Mouse (Mus musculus) hindbrain, embryonic 14.5 days (tissue): ENCODE data around the gene Bahcc1. TPM values are rescaled to one million over a fixed set of nuclear protein-coding genes. Genes with fewer than 3 reads are reported as not detected.

Experiments used
- ATAC-seq: fragments of 200-750 bp; cut with Nextera tagmentation; 2 replicates; pipeline ENCODE4 v1.8.0; 2017; ENCODE audit warnings: moderate number of reproducible peaks, mild to moderate bottlenecking, moderate TSS enrichment, moderate library complexity; ENCODE audit not compliant: low FRiP score
- DNase-seq: peaks from one replicate; pipeline ENCODE4 v3.0.0-alpha.2; 2015; ENCODE audit warnings: low spot score
- H3K27ac ChIP-seq: fragments of 300-500 bp; sonication (generic); 2 replicates; pipeline ENCODE4 v1.5.1; 2014; ENCODE audit warnings: mild to moderate bottlenecking, moderate library complexity
- H3K27me3 ChIP-seq: fragments of 300-500 bp; sonication (generic); 2 replicates; pipeline ENCODE4 v1.6.1; 2014; ENCODE audit warnings: mild to moderate bottlenecking, low read length, mixed read lengths; ENCODE audit not compliant: control insufficient read depth, insufficient read depth
- H3K36me3 ChIP-seq: fragments of 300-500 bp; sonication (generic); replicated peaks from 2 replicates; pipeline ENCODE4 v1.6.1; 2014; ENCODE audit not compliant: control insufficient read depth, insufficient read depth
- H3K4me1 ChIP-seq: fragments of 300-500 bp; sonication (generic); replicated peaks from 2 replicates; pipeline ENCODE4 v1.6.1; 2014; ENCODE audit warnings: antibody characterized with exemption, low read length, mixed read lengths; ENCODE audit not compliant: control insufficient read depth, insufficient read depth
- H3K4me2 ChIP-seq: fragments of 300-500 bp; sonication (generic); replicated peaks from 2 replicates; pipeline ENCODE4 v1.6.1; 2014; ENCODE audit warnings: mild to moderate bottlenecking, moderate library complexity
- H3K4me3 ChIP-seq: fragments of 300-500 bp; sonication (generic); replicated peaks from 2 replicates; pipeline ENCODE4 v1.5.1; 2014; ENCODE audit warnings: mild to moderate bottlenecking, low read length
- H3K9ac ChIP-seq: fragments of 300-500 bp; sonication (generic); 2 replicates; pipeline ENCODE4 v1.6.1; 2014
- H3K9me3 ChIP-seq: fragments of 300-500 bp; sonication (generic); 2 replicates; pipeline ENCODE4 v1.6.1; 2016; ENCODE audit warnings: low read length; ENCODE audit not compliant: control insufficient read depth
- WGBS: fragments of 180-500 bp; shearing (Covaris S2); extraction: QIAGEN DNeasy Blood & Tissue Kit; methylation state at CpG from one replicate; pipeline ENCODE4 v1.1.7; 2014; 5-methylcytosine and 5-hydroxymethylcytosine counted together
- polyA plus RNA-seq: library from polyadenylated mRNA; unstranded; fragments of >200 nt; fragmentation: Nextera tagmentation; extraction: Ambion mirVana; gene quantifications from 2 replicates; pipeline ENCODE4 v1.2.1, GENCODE M21; 2014

Gene Bahcc1
- polyA plus RNA-seq, 1 experiment from 2014 or later: 16.3 TPM

DNA sequence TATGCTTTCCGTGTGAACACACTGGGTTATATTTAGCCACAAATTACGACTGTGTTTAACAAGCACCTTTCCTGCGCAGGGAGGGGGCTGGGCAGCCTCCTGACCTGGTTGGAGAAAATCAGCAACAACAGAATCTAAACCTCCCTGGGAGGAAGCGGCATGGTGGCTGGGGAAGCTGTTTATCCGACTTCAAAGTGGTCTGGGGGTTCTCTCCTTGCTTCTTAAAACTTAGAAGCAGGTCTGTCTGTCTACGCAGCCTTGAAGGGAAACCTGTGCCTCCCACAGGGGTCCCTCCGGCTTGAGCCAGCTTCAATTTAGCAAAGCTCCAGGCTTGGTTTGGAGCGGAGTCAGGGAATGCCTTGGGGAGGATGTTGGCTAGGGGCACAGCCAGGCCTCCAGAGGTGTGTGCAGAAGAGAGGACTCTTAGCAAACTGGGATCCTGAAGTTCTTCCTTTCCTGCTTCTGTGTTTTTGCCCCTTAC is 5.1 kb upstream of the Bahcc1 start:
- Histone ChIP-seq H3K27me3 (no peaks in the 10 kb centered on the region), H3K4me1 (peaks cover 76% of the 10 kb centered on the region), H3K27ac (peak overlapping the region; percentile 66; the same call in 1 of the 2 replicates), H3K9me3 (no peaks in the 10 kb centered on the region), H3K4me3 (0 out of 2 replicates have a peak overlapping the region, but pooled peaks have one; percentile 2), H3K36me3 (no peaks in the 10 kb centered on the region), H3K9ac (peak overlapping the region; percentile 40), H3K4me2 (peak overlapping the region; percentile 100)
- no peak for ATAC-seq
- WGBS: 31% methylated on average over 8 of the region's 8 CpGs
- no peak for DNase-seq

DNA sequence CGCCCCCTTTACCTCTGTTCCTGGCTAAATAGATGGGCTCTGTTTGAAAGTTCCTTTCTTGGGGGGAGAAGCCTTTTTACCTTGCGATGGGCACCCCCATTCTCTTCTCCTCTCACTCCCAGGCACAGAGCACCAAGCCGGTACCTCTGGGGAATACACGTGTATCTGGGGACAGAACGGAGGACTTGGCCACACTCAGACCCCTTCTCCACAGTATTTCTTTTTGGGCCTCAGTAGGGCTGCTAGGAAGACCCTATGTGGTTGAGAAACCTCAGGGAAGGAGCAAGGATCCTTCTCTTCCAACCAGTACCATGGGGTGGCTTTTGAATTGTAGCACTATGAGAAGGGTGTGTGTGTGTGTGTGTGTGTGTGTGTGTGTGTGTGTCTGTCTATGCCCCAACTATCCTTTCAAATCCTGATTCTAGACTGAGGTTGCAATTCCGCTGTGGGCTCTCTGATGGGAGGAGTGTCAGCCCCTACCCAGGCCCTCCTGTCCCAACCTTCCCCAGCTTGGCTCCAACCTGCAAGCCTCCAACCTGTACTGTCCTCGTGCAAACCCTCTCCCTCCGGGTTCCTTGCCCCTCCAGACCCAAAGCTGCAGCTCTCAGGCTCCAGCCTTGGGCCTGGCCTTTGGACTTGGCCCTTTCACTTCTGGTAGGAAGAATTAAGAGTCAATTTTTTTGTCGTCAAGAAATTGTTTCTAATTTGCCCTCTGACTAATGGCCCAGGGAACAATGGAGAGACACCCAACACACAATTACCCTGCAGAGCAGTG is 4.4 kb upstream of the Bahcc1 start:
- Histone ChIP-seq H3K9ac (peak overlapping the region; percentile 100), H3K9me3 (no peaks in the 10 kb centered on the region), H3K4me3 (peak overlapping the region; percentile 88), H3K27ac (peak overlapping the region; percentile 99), H3K4me2 (peak overlapping the region; percentile 100), H3K4me1 (peaks cover 76% of the 10 kb centered on the region), H3K36me3 (no peaks in the 10 kb centered on the region), H3K27me3 (no peaks in the 10 kb centered on the region)
- 41% methylated on average over 9 of the region's 9 CpGs for WGBS
- DNase-seq: no peak
- no peak for ATAC-seq

DNA sequence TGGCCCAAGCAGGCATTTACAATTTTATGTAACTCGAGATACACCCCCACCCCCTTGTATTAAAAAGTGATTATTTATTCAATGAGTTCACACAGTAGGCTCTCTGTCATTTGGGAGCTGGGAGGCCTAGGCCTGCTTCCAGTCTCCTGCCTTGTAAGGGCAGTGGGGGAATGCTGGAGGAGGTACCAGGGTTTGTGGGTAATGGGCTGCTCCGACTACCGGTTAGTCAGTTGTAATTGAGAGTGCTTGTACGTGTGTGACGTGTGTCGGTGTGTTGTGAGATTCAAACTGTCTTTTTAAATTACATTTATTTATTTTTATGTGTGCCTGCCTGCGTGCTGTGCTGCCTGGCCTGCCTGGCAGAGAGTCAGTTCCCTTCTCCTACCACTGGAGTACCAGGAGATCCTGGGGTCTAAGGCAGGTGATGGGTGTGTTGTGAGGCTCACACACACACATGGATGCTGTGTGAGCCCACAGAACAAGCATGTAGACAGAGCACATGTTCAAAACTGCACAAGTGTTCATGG is 3.8 kb upstream of the Bahcc1 start:
- Histone ChIP-seq H3K9ac (peak overlapping the region; percentile 100), H3K27ac (peak overlapping the region; percentile 99), H3K36me3 (no peaks in the 10 kb centered on the region), H3K27me3 (no peaks in the 10 kb centered on the region), H3K4me3 (peak overlapping the region; percentile 88), H3K9me3 (no peaks in the 10 kb centered on the region), H3K4me2 (peak overlapping the region; percentile 100), H3K4me1 (peaks cover 69% of the 10 kb centered on the region)
- no peak for ATAC-seq
- DNase-seq: peak; percentile 52
- WGBS: 11% methylated on average over 7 of the region's 7 CpGs

DNA sequence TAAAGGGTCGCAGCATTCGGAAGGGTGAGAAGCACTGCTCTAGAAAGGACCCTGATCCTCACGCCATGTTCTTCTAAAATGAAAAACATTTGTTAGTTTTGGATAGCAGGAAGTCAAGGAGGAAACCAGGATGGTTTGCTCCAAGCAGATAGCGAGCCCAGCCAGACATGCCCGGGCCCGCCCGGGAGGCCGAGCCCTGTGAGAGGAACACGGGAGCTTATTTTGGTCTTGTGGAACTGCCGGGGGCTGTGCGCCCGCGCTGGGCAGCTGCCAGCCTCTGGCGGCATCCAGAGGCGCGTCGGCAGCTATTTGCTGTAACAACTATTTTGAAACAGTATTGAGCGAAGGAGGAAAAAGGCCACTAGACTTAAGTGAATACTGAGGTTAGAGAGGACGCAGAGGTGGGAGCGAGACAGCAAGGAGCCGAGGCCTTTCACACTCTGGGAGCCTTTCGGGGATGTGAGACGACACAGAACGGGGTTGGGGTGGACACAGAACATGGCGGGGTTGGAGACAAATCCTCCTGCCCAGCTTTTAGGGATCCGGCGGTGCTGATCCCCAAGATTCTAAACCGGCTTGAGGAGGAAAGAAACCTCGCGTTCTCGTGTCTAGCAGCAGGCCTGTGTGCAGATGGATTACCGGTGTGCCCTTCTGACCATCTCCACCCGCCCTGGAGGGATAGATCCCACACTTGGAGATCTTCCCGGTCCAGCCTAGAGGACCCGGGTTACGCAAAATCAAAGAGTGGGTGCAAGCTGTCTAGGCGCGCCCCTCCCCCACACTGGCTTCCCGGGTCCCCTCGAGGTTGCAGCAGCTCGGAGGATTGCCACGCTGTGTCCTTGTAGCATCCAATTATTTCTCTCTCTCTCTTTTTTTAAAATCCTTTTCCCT is 2.6 kb upstream of the Bahcc1 start:
- 2% methylated on average over 42 of the region's 42 CpGs for whole genome bisulfite sequencing
- no peak for ATAC-seq
- no peaks in the 10 kb centered on the region for H3K9me3 ChIP-seq
- H3K36me3 ChIP-seq: no peaks in the 10 kb centered on the region
- DNase-seq: peak; percentile 70
- peak overlapping the region; percentile 100 for H3K4me2 ChIP-seq
- peak overlapping the region; percentile 100 for H3K9ac ChIP-seq
- H3K4me3 ChIP-seq: peak overlapping the region; percentile 88
- H3K4me1 ChIP-seq: peaks cover 58% of the 10 kb centered on the region
- peak overlapping the region; percentile 99 for H3K27ac ChIP-seq
- no peaks in the 10 kb centered on the region for H3K27me3 ChIP-seq

GRCm38 (mm10) chr11:120230841-120231370 is 1.8 kb upstream of the Bahcc1 start:
- under 1% methylated on average over 55 of the region's 58 CpGs for WGBS
- no peaks in the 10 kb centered on the region for H3K36me3 ChIP-seq
- peak overlapping the region; percentile 100 for H3K9ac ChIP-seq
- peak; percentile 49 for DNase-seq
- H3K4me2 ChIP-seq: peak overlapping the region; percentile 100
- no peaks in the 10 kb centered on the region for H3K27me3 ChIP-seq
- peaks cover 50% of the 10 kb centered on the region for H3K4me1 ChIP-seq
- H3K9me3 ChIP-seq: no peaks in the 10 kb centered on the region
- H3K4me3 ChIP-seq: peak overlapping the region; percentile 88
- ATAC-seq: no peak
- peak overlapping the region; percentile 99 for H3K27ac ChIP-seq

DNA sequence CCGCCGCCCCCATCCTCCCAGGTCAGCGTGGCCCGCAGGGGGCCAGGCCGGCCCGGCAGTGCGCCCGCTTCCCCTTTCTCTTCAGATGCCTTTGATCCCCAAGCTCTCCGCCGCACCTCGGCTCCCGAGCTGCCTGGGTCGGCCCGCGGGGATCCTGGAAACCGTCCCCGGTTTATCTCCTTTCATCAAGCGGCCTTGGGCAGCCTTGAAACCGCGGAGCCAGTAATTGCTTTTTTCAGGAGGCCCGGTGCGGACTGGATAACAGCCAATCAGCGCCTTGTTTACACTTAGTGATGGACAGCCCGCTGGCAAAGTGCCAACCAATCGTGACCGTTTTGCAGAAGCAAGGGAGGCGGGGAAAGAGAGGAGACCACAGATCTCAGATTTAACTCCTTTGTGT is 1.4 kb upstream of the Bahcc1 start:
- Histone ChIP-seq H3K9me3 (no peaks in the 10 kb centered on the region), H3K27ac (peak overlapping the region; percentile 99), H3K4me1 (peaks cover 45% of the 10 kb centered on the region), H3K36me3 (no peaks in the 10 kb centered on the region), H3K9ac (peak overlapping the region; percentile 100), H3K27me3 (no peaks in the 10 kb centered on the region), H3K4me3 (peak overlapping the region; percentile 88), H3K4me2 (peak overlapping the region; percentile 100)
- DNase-seq (peak; percentile 100), ATAC-seq (peak; percentile 74)
- under 1% methylated on average over 27 of the region's 27 CpGs for WGBS

DNA sequence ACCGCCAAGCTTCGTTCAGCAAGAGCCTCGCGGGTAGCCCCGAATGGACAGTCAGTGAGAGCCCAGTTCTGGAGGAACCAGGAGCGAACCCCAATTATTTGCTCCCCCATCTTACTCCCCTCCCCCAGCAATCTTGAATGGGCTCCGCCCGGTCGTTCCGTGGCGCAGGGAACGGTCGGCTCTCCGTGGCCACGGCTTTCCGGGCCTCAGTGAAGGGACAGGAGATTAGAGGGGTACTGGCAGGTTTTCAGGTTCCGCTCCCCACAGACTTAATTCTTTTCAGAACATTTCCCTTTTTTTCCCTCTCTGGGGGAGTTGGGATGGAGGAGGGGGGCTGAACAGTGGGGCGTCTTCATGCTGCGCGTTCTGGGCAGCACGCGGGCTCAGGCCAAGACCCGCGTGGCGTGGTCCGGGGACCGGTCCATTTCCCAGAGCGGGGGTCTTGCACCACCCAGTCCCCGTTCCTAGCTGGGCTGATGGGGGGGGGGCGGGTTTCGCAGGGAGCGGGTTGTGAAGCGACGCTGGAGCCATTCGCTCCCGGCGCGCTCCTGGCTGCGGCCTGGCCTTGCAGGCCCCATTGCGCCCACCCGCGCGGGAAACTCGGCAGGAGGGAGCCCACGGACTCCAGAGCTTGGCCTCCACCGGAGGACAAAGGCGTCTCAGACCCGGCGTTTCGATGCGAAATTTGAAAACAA is 841 bp downstream of the Bahcc1 start:
- Histone ChIP-seq H3K36me3 (peaks cover 10% of the 10 kb centered on the region; the same call in 1 of the 2 replicates), H3K4me2 (peak overlapping the region; percentile 100), H3K9me3 (no peaks in the 10 kb centered on the region), H3K27ac (peak overlapping the region; percentile 100), H3K9ac (peak overlapping the region; percentile 100), H3K4me1 (peaks cover 32% of the 10 kb centered on the region), H3K27me3 (no peaks in the 10 kb centered on the region), H3K4me3 (peak overlapping the region; percentile 88)
- ATAC-seq: no peak
- under 1% methylated on average over 50 of the region's 51 CpGs for WGBS
- DNase-seq: peak; percentile 66

GRCm38 (mm10) chr11:120234136-120234775 is 1.5 kb downstream of the Bahcc1 start:
- H3K36me3 ChIP-seq: peaks cover 10% of the 10 kb centered on the region; the same call in 1 of the 2 replicates
- peak overlapping the region; percentile 88 for H3K4me3 ChIP-seq
- peak overlapping the region; percentile 100 for H3K27ac ChIP-seq
- H3K27me3 ChIP-seq: no peaks in the 10 kb centered on the region
- under 1% methylated on average over 52 of the region's 52 CpGs for WGBS
- peak overlapping the region; percentile 100 for H3K9ac ChIP-seq
- ATAC-seq (no peak), DNase-seq (peak; percentile 60)
- H3K4me1 ChIP-seq: peaks cover 32% of the 10 kb centered on the region
- H3K4me2 ChIP-seq: peak overlapping the region; percentile 100
- H3K9me3 ChIP-seq: no peaks in the 10 kb centered on the region
